Mouse (Mus musculus) liver, embryonic 14.5 days (tissue): Measurements from ENCODE around the gene Sycp2l. TPM values are rescaled to one million over a fixed set of nuclear protein-coding genes. Genes with fewer than 3 reads are reported as not detected.

Source experiments
- ATAC-seq: fragments of 200-750 bp; cut with Nextera tagmentation; 2 replicates; pipeline ENCODE4 v1.8.0; 2017; ENCODE audit warnings: moderate number of reproducible peaks, mild to moderate bottlenecking, moderate library complexity; ENCODE audit not compliant: insufficient read depth
- DNase-seq, 3 experiments: peaks; one replicate each; pipeline ENCODE4 v3.0.0-alpha.2; 2012 to 2013; ENCODE audit warnings: low read depth in 3 of 3, low spot score in 3 of 3
- H3K27ac ChIP-seq: fragments of 300-500 bp; sonication (generic); 2 replicates; pipeline ENCODE4 v1.5.1; 2014; ENCODE audit warnings: moderate library complexity, mild to moderate bottlenecking, control low read depth, inconsistent platforms
- H3K27me3 ChIP-seq: fragments of 300-500 bp; sonication (generic); 2 replicates; pipeline ENCODE4 v1.6.1; 2014; ENCODE audit warnings: mild to moderate bottlenecking, low read length, moderate library complexity; ENCODE audit not compliant: control insufficient read depth, insufficient read depth
- H3K36me3 ChIP-seq: fragments of 300-500 bp; sonication (generic); replicated peaks from 2 replicates; pipeline ENCODE4 v1.6.1; 2014; ENCODE audit warnings: low read depth; ENCODE audit not compliant: control insufficient read depth, insufficient read depth
- H3K4me1 ChIP-seq, 2 experiments: fragments of 200-500 bp in 1 of 2; fragments of 300-500 bp in 1 of 2; sonication (generic) in 1 of 2; replicated peaks; 2 replicates each; pipeline ENCODE4 v1.6.1; 2012 to 2014; ENCODE audit warnings: antibody characterized with exemption in 1 of 2, inconsistent platforms in 1 of 2, low read length in 1 of 2; ENCODE audit not compliant: control insufficient read depth in 2 of 2, insufficient read depth in 2 of 2
- H3K4me2 ChIP-seq: fragments of 300-500 bp; sonication (generic); 2 replicates; pipeline ENCODE4 v1.6.1; 2014; ENCODE audit warnings: low read depth, mild to moderate bottlenecking, control low read depth, moderate library complexity
- H3K4me3 ChIP-seq, 2 experiments: fragments of 200-500 bp in 1 of 2; fragments of 300-500 bp in 1 of 2; sonication (generic) in 1 of 2; 2 replicates each; pipeline ENCODE4 v1.5.1; 2012 to 2014; ENCODE audit warnings: low read depth in 2 of 2, low read length in 2 of 2, mild to moderate bottlenecking in 2 of 2, control low read depth in 1 of 2, inconsistent platforms in 1 of 2, moderate library complexity in 1 of 2; ENCODE audit not compliant: insufficient read depth in 1 of 2
- H3K9ac ChIP-seq: fragments of 300-500 bp; sonication (generic); replicated peaks from 2 replicates; pipeline ENCODE4 v1.6.1; 2014; ENCODE audit warnings: mild to moderate bottlenecking, control low read depth, moderate library complexity
- H3K9me3 ChIP-seq: fragments of 300-500 bp; sonication (generic); 2 replicates; pipeline ENCODE4 v1.6.1; 2016; ENCODE audit warnings: low read length, mixed read lengths; ENCODE audit not compliant: control insufficient read depth
- CTCF ChIP-seq: IDR thresholded peaks from 2 replicates; pipeline ENCODE4 v1.5.1; 2016; ENCODE audit warnings: antibody characterized with exemption, low read depth, control low read depth
- EP300 ChIP-seq: IDR thresholded peaks from 2 replicates; pipeline ENCODE4 v1.6.1; 2016; ENCODE audit warnings: antibody characterized with exemption, low read depth
- WGBS: fragments of 180-500 bp; shearing (Covaris S2); extraction: QIAGEN DNeasy Blood & Tissue Kit; methylation state at CpG from one replicate; pipeline ENCODE4 v1.1.7; 2014; ENCODE audit not compliant: insufficient replicate concordance; 5-methylcytosine and 5-hydroxymethylcytosine counted together
- polyA plus RNA-seq, 2 experiments: library from polyadenylated mRNA; depleted of rRNA in 1 of 2; stranded (reverse) in 1 of 2; unstranded in 1 of 2; fragments of >200 nt; fragmentation: Nextera tagmentation in 1 of 2; extraction: Ambion mirVana in 1 of 2; gene quantifications; 2 replicates each; pipeline versions ENCODE4 v1.2.1 to v1.2.3; 2012 to 2014

The Sycp2l gene
- polyA plus RNA-seq, 2 experiments = not detected

GRCm38 (mm10) chr13:41219056-41219455, 104.9 kb downstream of the Sycp2l start:
- Histone ChIP-seq H3K4me1 (no peaks in the 10 kb centered on the region; a peak in 1 of 4 replicates), H3K9me3 (no peaks in the 10 kb centered on the region), H3K27me3 (peaks cover 6% of the 10 kb centered on the region), H3K27ac (no peak overlapping the region), H3K4me2 (peak overlapping the region; percentile 61), H3K36me3 (no peaks in the 10 kb centered on the region), H3K9ac (no peak overlapping the region), H3K4me3 (peak overlapping the region in 1 of 2 experiments; percentile 58; a peak in 3 of 4 replicates)
- ATAC-seq = no peak
- no peak for DNase-seq
- TF ChIP-seq EP300 (no peak), CTCF (no peak)
- 46% methylated on average over 1 of the region's 1 CpGs for WGBS

GRCm38 (mm10) chr13:41219687-41220303, 105.7 kb downstream of the Sycp2l start:
- no peak for TF ChIP-seq CTCF
- Histone ChIP-seq H3K9ac (0 out of 2 replicates have a peak overlapping the region, but pooled peaks have one; percentile 13), H3K9me3 (no peaks in the 10 kb centered on the region), H3K27me3 (peaks cover 6% of the 10 kb centered on the region), H3K4me2 (peak overlapping the region; percentile 61), H3K4me3 (peak overlapping the region; percentile 52 to 58), H3K27ac (no peak overlapping the region), H3K36me3 (no peaks in the 10 kb centered on the region), H3K4me1 (no peaks in the 10 kb centered on the region; a peak in 1 of 4 replicates)
- ATAC-seq = no peak
- no peak for DNase-seq
- WGBS = 3% methylated on average over 37 of the region's 39 CpGs

- Histone ChIP-seq H3K4me2 (peak within 1 kb of the TSS; percentile 61), H3K9ac (0 out of 2 replicates have a peak within 1 kb of the TSS, but pooled peaks have one; percentile 13), H3K9me3 (no peaks in the 10 kb centered on the region), H3K4me3 (peak within 1 kb of the TSS; percentile 52 to 58), H3K27me3 (peaks cover 6% of the 10 kb centered on the region), H3K36me3 (no peaks in the 10 kb centered on the region), H3K4me1 (no peaks in the 10 kb centered on the region; a peak in 1 of 4 replicates), H3K27ac (no peak within 1 kb of the TSS)
- DNase-seq (peak in 1 of 3 experiments; percentile 42), ATAC-seq (peak; percentile 87)
- TF ChIP-seq CTCF = peak; percentile 52
- TF ChIP-seq EP300 = no peak
- WGBS = 2% methylated on average over 61 of the region's 77 CpGs
Measured at GRCm38 (mm10) chr13:41220304-41220834, 106.3 kb downstream of the Sycp2l start, which contains the start of gene Elovl2. Gene Elovl2, minus strand, starts transcription at chr13:41220405.

Other genes starting within 250 kb of the Sycp2l start
- 32.5 and 51.0 TPM in 2 replicates for gene Pak1ip1, start 113.3 kb upstream of the Sycp2l start, polyA plus RNA-seq (2012; rRNA removed)
- gene Pak1ip1, start 113.3 kb upstream of the Sycp2l start, polyA plus RNA-seq (2014; fragmentation: Nextera tagmentation; extraction: Ambion mirVana) = 60.0 and 65.4 TPM in 2 replicates
- gene Tmem14c, start 98.0 kb upstream of the Sycp2l start, polyA plus RNA-seq (2012; rRNA removed) = 335 and 364 TPM in 2 replicates
- gene Tmem14c, start 98.0 kb upstream of the Sycp2l start, polyA plus RNA-seq (2014; fragmentation: Nextera tagmentation; extraction: Ambion mirVana) = 866 and 947 TPM in 2 replicates
- gene Mak, start 34.6 kb upstream of the Sycp2l start, polyA plus RNA-seq (2012; rRNA removed) = 0.03 and 0.09 TPM in 2 replicates
- gene Mak, start 34.6 kb upstream of the Sycp2l start, polyA plus RNA-seq (2014; fragmentation: Nextera tagmentation; extraction: Ambion mirVana) = 0.11 and 0.27 TPM in 2 replicates
- not detected in 2 replicates for gene Gcm2, start 3.3 kb upstream of the Sycp2l start, polyA plus RNA-seq (2012; rRNA removed)
- gene Gcm2, start 3.3 kb upstream of the Sycp2l start, polyA plus RNA-seq (2014; fragmentation: Nextera tagmentation; extraction: Ambion mirVana) = not detected in 2 replicates
- gene Elovl2, start 106.1 kb downstream of the Sycp2l start, polyA plus RNA-seq (2012; rRNA removed) = 14.4 and 17.4 TPM in 2 replicates
- gene Elovl2, start 106.1 kb downstream of the Sycp2l start, polyA plus RNA-seq (2014; fragmentation: Nextera tagmentation; extraction: Ambion mirVana) = 28.1 and 33.4 TPM in 2 replicates
- 2.2 and 3.1 TPM in 2 replicates for gene Smim13, start 135.5 kb downstream of the Sycp2l start, polyA plus RNA-seq (2012; rRNA removed)
- gene Smim13, start 135.5 kb downstream of the Sycp2l start, polyA plus RNA-seq (2014; fragmentation: Nextera tagmentation; extraction: Ambion mirVana) = 3.8 and 4.3 TPM in 2 replicates
- gene Gm17364, start 159.7 kb downstream of the Sycp2l start, polyA plus RNA-seq (2012; rRNA removed) = not detected in 2 replicates
- gene Gm17364, start 159.7 kb downstream of the Sycp2l start, polyA plus RNA-seq (2014; fragmentation: Nextera tagmentation; extraction: Ambion mirVana) = not detected in 2 replicates